12 mouse cellular contexts compared by ENCODE assay signal in genomic region chr19:56535064-56535463, GRCm38 (mm10). TPM values are rescaled to one million over a fixed set of nuclear protein-coding genes. Genes with fewer than 3 reads are reported as not detected.
A peak's percentile ranks its signal among the peaks of the same experiment; 100 is the strongest.
DNase-seq lines count a peak whose midpoint lies in the region; ATAC-seq and TF ChIP-seq lines count a peak whose summit lies in the region.
"Had no signal": no experiment of that assay in that cellular context is flagged by ENCODE, and none has a peak within 500 bp of the region (broad histone marks: within the 10 kb centered on the region; RNA-seq: fewer than 3 reads in every experiment).

No protein-coding gene starts in this region.

- H3K9me3 ChIP-seq in heart, postnatal 0 days (replicated peaks; ENCODE audit: control insufficient read depth, low read length): no peaks in the 10 kb centered on the region
- H3K9me3 ChIP-seq in liver, postnatal 0 days (ENCODE audit: low read length): no peaks in the 10 kb centered on the region
- H3K9me3 ChIP-seq: forebrain, embryonic 13.5 days; hindbrain, embryonic 15.5 days had no signal

- TF ChIP-seq POLR2A in bone marrow, adult 2 months (IDR thresholded peaks at IDR 0.05; ENCODE audit: borderline replicate concordance, control insufficient read depth, low read depth, low read length): no peak
- TF ChIP-seq POLR2A in small intestine, adult 2 months (IDR thresholded peaks at IDR 0.05; ENCODE audit: low read depth, low read length): no peak

- no peak for DNase-seq in heart, postnatal 0 days (ENCODE audit: low spot score)
- no peak for DNase-seq in heart, postnatal 25 days (ENCODE audit: low spot score)
- DNase-seq in liver, postnatal 0 days: peak; percentile 57
- DNase-seq in urinary bladder, postnatal 4 days (ENCODE audit: low spot score in 2 of 2): no peak
- no peak for DNase-seq in thymus, postnatal 25 days
- DNase-seq: cerebellum, adult 18-20 months; kidney, postnatal 10 days; thymus, postnatal 36 days had no signal

- no peak overlapping the region for H3K4me3 ChIP-seq in heart, postnatal 0 days (ENCODE audit: low read depth, low read length)
- peak overlapping the region; percentile 3 for H3K4me3 ChIP-seq in bone marrow, adult 2 months (replicated peaks; ENCODE audit: control insufficient read depth, low read depth, low read length)
- H3K4me3 ChIP-seq in liver, postnatal 0 days (ENCODE audit: low read depth, low read length): no peak overlapping the region
- H3K4me3 ChIP-seq in small intestine, adult 2 months (ENCODE audit: low read depth, low read length): no peak overlapping the region
- H3K4me3 ChIP-seq: forebrain, embryonic 13.5 days; hindbrain, embryonic 15.5 days had no signal

- no peak for TF ChIP-seq EP300 in heart, postnatal 0 days (IDR thresholded peaks at IDR 0.05; ENCODE audit: low read depth)
- peak; percentile 73 for TF ChIP-seq EP300 in liver, postnatal 0 days (IDR thresholded peaks at IDR 0.05; ENCODE audit: low read depth)

- H3K4me2 ChIP-seq in heart, postnatal 0 days (ENCODE audit: low read depth, low read length): no peak overlapping the region
- peak overlapping the region; percentile 48; the same call in 1 of the 2 replicates for H3K4me2 ChIP-seq in liver, postnatal 0 days (ENCODE audit: low read depth, low read length)
- H3K4me2 ChIP-seq: forebrain, embryonic 13.5 days; hindbrain, embryonic 15.5 days had no signal

- H3K36me3 ChIP-seq in heart, postnatal 0 days (replicated peaks; ENCODE audit: control insufficient read depth, insufficient read depth, low read length): peaks cover 29% of the 10 kb centered on the region
- peaks cover 31% of the 10 kb centered on the region for H3K36me3 ChIP-seq in liver, postnatal 0 days (replicated peaks; ENCODE audit: insufficient read depth, low read length)
- peaks cover 14% of the 10 kb centered on the region for H3K36me3 ChIP-seq in small intestine, adult 2 months (ENCODE audit: control insufficient read depth, insufficient read depth, low read length)

- TF ChIP-seq CTCF in heart, postnatal 0 days (IDR thresholded peaks at IDR 0.05; ENCODE audit: low read depth): no peak
- TF ChIP-seq CTCF in bone marrow, adult 2 months (IDR thresholded peaks at IDR 0.05; ENCODE audit: control insufficient read depth, insufficient read depth, low read length): no peak
- no peak for TF ChIP-seq CTCF in liver, postnatal 0 days (IDR thresholded peaks at IDR 0.05; ENCODE audit: low read depth)
- no peak for TF ChIP-seq CTCF in small intestine, adult 2 months (IDR thresholded peaks at IDR 0.05; ENCODE audit: extremely low read depth, insufficient read length, insufficient replicate concordance, low read depth, low read length)

- intact Hi-C loops in heart, postnatal 25 days (cut with DNase I): no loop called here

- no peak for ATAC-seq in heart, postnatal 0 days (ENCODE audit: insufficient read depth, low read depth)
- ATAC-seq in liver, postnatal 0 days: peak; percentile 68
- ATAC-seq: forebrain, embryonic 13.5 days had no signal

- H3K27me3 ChIP-seq in heart, postnatal 0 days (ENCODE audit: control insufficient read depth, insufficient read depth, low read length): no peaks in the 10 kb centered on the region
- no peaks in the 10 kb centered on the region for H3K27me3 ChIP-seq in liver, postnatal 0 days (ENCODE audit: insufficient read depth, low read length)
- no peaks in the 10 kb centered on the region for H3K27me3 ChIP-seq in small intestine, adult 2 months (ENCODE audit: control insufficient read depth, insufficient read depth, low read length)
- H3K27me3 ChIP-seq: forebrain, embryonic 13.5 days; hindbrain, embryonic 15.5 days had no signal

- no peak overlapping the region for H3K9ac ChIP-seq in heart, postnatal 0 days (replicated peaks; ENCODE audit: low read depth, low read length)
- H3K9ac ChIP-seq in liver, postnatal 0 days (replicated peaks): no peak overlapping the region
- H3K9ac ChIP-seq: forebrain, embryonic 13.5 days; hindbrain, embryonic 15.5 days had no signal

- peaks cover 14% of the 10 kb centered on the region; the same call in 1 of the 2 replicates for H3K4me1 ChIP-seq in heart, postnatal 0 days (ENCODE audit: control insufficient read depth, insufficient read depth)
- H3K4me1 ChIP-seq in bone marrow, adult 2 months (ENCODE audit: control insufficient read depth, insufficient read depth, low read length): peaks cover 3% of the 10 kb centered on the region
- peaks cover 19% of the 10 kb centered on the region for H3K4me1 ChIP-seq in liver, postnatal 0 days (ENCODE audit: insufficient read depth)
- no peaks in the 10 kb centered on the region for H3K4me1 ChIP-seq in small intestine, adult 2 months (ENCODE audit: control insufficient read depth, insufficient read depth, insufficient read length, low read length)
- H3K4me1 ChIP-seq: forebrain, embryonic 13.5 days; hindbrain, embryonic 15.5 days had no signal

- WGBS in heart, postnatal 0 days: 73% methylated on average over 9 of the region's 9 CpGs
- WGBS in bone marrow, adult 2 months: 40% methylated on average over 9 of the region's 9 CpGs
- WGBS in liver, postnatal 0 days (ENCODE audit: insufficient replicate concordance): 45% methylated on average over 9 of the region's 9 CpGs
- 74% methylated on average over 9 of the region's 9 CpGs for WGBS in small intestine, adult 2 months

- 0 out of 2 replicates have a peak overlapping the region, but pooled peaks have one; percentile 26 for H3K27ac ChIP-seq in heart, postnatal 0 days (ENCODE audit: low read depth)
- peak overlapping the region; percentile 57 for H3K27ac ChIP-seq in bone marrow, adult 2 months (ENCODE audit: control insufficient read depth, insufficient read depth, low read depth, low read length, poor library complexity)
- peak overlapping the region; percentile 78 for H3K27ac ChIP-seq in liver, postnatal 0 days (ENCODE audit: low read depth)
- H3K27ac ChIP-seq in small intestine, adult 2 months (ENCODE audit: insufficient read depth, low read depth, low read length): peak overlapping the region; percentile 35
- H3K27ac ChIP-seq: forebrain, embryonic 13.5 days; hindbrain, embryonic 15.5 days had no signal

RNA-seq across cellular contexts. Expression of gene Dclre1a, which starts 13.0 kb away (rescaled TPM):
- 4.4 and 6.9 TPM in 2 replicates for total RNA-seq in heart, postnatal 0 days (2014; rRNA removed; ENCODE audit: low replicate concordance)
- 9.6 and 11.3 TPM in 2 replicates for polyA plus RNA-seq in heart, postnatal 0 days (2015; fragmentation: Nextera tagmentation; extraction: Ambion mirVana)
- total RNA-seq in heart, postnatal 25 days (2021): 10 to 100 TPM; 10.1 to 11.3 TPM
- polyA plus RNA-seq in bone marrow, adult 2 months (2011; ENCODE audit: insufficient read depth, insufficient read length, low replicate concordance, missing spikeins): 8.4 and 10.7 TPM in 2 replicates
- polyA plus RNA-seq in liver, postnatal 0 days (2015; fragmentation: Nextera tagmentation; extraction: Ambion mirVana): 12.1 and 14.8 TPM in 2 replicates
- polyA plus RNA-seq in small intestine, adult 2 months (2012; rRNA removed): 1.1 and 2.6 TPM in 2 replicates

RNA-seq across cellular contexts. Expression of gene Nhlrc2, which starts 13.0 kb away (rescaled TPM):
- total RNA-seq in heart, postnatal 0 days (2014; rRNA removed; ENCODE audit: low replicate concordance): 28.9 and 30.4 TPM in 2 replicates
- 11.1 and 11.2 TPM in 2 replicates for polyA plus RNA-seq in heart, postnatal 0 days (2015; fragmentation: Nextera tagmentation; extraction: Ambion mirVana)
- 10 to 100 TPM; 22.9 to 28.6 TPM for total RNA-seq in heart, postnatal 25 days (2021)
- polyA plus RNA-seq in bone marrow, adult 2 months (2011; ENCODE audit: insufficient read depth, insufficient read length, low replicate concordance, missing spikeins): 5.1 and 7.1 TPM in 2 replicates
- 6.5 and 6.6 TPM in 2 replicates for polyA plus RNA-seq in liver, postnatal 0 days (2015; fragmentation: Nextera tagmentation; extraction: Ambion mirVana)
- polyA plus RNA-seq in small intestine, adult 2 months (2012; rRNA removed): 3.4 and 8.0 TPM in 2 replicates

Comparison
In these comparisons a context has a peak if more than half of its experiments do, and no peak if none do; other contexts are left out.
1. H3K27ac ChIP-seq: peak in every context shown above with its lines; median percentile 78 in liver, postnatal 0 days; 57 in bone marrow, adult 2 months; 35 in small intestine, adult 2 months; 26 in heart, postnatal 0 days.